Mouse (Mus musculus) erythroblast, adult 5-6 weeks (primary cell): Measurements from ENCODE around the gene A630095N17Rik. TPM values are rescaled to one million over a fixed set of nuclear protein-coding genes. Genes with fewer than 3 reads are reported as not detected.
A peak's percentile ranks its signal among the peaks of the same experiment; 100 is the strongest.
"Not testable (repeated sequence)": the region's sequence is repeated elsewhere in the genome, so short reads cannot be mapped to it uniquely, and the experiment has no call there.

ENCODE experiments used
- ATAC-seq: replicated peaks from 2 replicates; pipeline ENCODE4 v1.8.0; 2016; ENCODE audit warnings: moderate number of reproducible peaks, mild to moderate bottlenecking, moderate TSS enrichment, inconsistent platforms; ENCODE audit not compliant: poor library complexity, low FRiP score, severe bottlenecking
- total RNA-seq, 2 experiments: library from RNA; stranded (forward) in 1 of 2; stranded (reverse) in 1 of 2; fragments of 150-400 nt in 1 of 2; fragments of 200-764, 138-1000 nt in 1 of 2; gene quantifications; 2 replicates each; pipeline versions ENCODE4 v1.2.3 to v1.2.4; 2015 to 2017; ENCODE audit warnings: low replicate concordance in 2 of 2

A630095N17Rik gene
- total RNA-seq, 2 experiments from 2014 or later = not detected

DNA sequence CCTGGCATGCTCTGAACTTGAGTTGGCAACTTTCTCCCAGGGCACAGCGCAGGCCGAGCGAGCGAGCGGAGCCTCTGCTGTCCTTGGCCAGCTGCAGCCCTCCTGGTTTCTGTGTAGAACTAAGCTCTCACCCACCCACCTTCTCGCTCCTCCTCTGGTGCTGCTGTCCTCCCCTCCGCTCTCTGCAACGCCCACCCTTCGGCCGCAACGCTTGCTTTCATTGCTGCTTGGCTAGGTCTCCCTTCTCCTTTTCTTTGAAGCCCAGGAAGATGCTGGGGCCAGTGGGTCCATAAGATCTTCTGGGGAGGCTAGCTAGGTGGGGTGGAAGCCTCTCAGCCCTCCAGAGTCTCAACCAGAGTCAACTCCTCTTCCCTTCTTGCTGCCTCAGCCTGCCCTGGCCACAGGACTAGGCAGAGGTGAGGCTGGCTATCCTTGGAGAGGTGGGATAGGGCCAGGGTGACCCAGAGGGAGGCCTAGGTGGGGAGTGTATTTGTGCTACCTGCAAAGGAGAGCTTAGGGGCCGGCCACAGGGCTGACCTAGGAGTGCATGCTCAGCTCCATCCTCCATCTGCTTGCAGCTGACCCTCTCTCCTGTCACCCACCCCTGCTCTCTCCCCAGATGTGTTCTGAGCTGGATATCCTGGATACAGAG lies 12.4 kb upstream of the A630095N17Rik start:
- peak; percentile 24; the same call in 1 of the 2 replicates for ATAC-seq

DNA sequence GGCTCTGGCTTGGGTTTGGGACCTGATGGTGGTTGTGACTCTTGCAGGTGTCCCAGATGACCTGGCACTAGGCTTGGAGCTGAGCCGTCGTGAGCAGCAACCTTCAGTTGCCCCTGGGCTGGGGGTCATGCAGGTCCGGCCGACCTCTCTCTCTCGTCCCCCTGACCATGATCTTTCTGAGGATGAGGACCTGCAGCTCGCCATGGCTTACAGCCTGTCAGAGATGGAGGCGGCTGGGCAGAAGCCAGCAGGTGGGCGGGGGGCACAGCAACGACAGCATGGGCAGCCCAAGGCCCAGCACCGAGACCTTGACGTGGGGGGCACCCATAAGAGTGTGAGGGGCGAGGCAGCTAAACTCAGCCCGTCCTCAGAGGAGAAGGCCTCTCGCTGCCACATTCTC lies 11.5 kb upstream of the A630095N17Rik start:
- ATAC-seq = no peak

DNA sequence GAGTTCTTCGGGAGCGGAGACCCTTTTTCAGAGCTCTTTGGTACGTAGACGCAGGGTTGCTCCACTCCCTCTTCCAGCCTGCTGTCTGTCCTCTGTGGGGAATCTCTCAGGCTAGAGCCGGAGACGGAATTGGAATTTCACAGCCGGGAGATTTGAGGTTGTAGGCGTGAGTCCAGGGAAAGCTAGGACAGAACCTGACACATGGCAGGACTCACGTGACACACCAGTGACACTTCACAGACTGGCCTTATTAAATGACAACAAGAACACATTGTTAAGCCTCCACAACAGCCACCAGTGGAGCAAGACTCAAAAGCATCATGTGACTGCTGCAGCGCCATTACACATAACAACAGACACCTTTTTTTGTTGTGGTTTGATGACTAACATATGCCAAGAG lies 7.7 kb upstream of the A630095N17Rik start:
- ATAC-seq = no peak

DNA sequence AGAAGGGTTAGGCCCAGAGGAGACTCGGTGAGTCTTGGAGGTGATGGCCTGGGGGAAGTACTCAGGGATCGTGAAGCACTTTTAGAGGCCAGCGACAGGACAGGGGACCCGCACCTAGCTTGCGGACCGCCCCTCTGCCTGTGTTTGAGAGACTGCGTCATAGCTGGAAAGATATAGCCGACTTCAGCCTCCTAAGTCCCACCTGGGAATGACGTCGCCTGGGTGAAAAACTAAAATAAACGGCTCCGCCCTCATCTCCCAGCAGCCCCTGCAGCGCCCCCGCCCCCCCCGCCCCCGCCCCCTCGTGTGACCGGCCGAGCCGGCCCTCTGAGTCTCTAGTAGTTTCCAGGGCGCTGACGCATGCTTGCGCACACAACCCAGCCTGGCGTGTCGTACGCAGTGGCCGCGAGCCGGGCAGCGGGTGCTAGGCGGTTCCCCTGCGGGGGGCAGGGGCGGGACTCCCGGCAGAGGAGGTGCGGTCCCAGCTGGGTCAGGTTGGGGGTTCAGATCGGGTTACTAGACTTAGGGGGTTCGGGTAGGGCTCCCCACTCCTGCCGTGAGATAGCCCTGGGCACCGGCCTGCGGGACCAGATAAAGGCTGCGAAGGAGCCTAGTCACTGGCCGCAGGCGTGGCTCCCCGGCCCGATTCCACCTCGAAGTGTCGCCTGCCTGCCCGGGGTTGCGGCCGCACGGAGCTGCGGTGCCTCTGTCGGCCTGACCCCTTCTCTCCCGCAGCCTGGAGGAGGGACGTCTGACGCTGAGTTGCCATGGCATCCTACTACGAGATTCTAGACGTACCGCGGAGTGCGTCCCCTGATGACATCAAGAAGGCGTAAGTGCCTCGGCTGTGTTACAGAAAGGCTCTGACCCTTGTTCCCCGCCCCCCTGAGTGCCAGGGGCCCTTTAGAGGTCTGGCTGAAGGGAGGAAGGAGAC lies 4.5 kb upstream of the A630095N17Rik start, which contains the start of gene Dnajb2:
Dnajb2 (plus strand) TSS at position 290 of the 934 bp plus-strand sequence.
- ATAC-seq = peak; percentile 82

DNA sequence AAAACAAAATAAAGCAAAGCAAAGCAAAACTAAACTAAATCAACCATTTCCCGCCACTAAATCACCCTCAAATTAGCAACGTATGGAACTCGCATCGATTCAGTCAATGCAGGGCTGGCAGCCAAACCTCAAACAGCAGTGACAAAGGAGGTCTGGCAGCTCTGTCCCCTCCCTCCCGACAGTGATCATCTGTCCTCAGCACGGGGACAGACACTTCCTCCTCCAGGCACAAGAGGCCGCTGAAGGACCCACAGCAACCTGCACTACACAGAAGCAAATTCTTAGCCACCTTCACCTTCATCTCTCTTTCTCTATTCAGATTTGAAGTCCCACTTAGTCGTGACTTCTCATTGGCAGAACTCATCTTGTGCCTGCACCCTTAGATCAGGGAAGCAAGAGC lies 2.7 kb upstream of the A630095N17Rik start:
- ATAC-seq = peak; percentile 64

DNA sequence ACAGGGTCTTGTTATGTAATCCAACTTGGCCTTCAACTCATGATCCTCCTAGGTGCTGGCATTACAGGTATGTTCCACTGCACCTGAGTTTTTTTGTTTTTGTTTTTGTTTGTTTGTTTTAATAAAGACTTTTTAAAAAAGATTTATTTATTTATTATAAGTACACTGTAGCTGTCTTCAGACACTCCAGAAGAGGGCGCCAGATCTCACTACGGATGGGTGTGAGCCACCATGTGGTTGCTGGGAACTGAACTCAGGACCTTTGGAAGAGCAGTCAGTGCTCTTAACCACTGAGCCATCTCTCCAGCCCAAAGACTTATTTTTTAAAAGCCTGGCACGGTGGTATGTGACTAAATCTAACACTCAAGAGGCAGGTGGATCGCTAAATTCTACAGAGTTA lies 587 bp upstream of the A630095N17Rik start:
- not testable (repeated sequence) for ATAC-seq

DNA sequence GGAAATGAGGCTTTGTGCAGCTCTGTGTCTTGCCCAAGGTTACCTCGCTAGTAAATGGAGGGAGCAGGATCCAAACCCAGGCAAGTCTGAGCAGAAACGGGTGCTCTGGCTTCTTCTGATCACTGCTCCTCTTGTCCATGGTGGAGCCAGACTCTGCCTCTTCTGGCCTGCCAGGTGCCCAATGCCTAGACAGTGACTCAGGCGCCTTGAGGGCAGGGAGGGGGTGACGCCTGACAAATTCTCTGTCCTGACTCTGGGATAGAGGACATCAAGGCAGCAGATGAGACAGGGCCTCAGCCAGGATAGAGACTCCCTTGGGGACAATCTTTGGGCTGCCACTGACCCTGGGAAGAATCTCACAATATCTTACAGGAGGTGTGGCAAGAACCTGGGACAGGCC lies 678 bp downstream of the A630095N17Rik start:
- no peak for ATAC-seq

DNA sequence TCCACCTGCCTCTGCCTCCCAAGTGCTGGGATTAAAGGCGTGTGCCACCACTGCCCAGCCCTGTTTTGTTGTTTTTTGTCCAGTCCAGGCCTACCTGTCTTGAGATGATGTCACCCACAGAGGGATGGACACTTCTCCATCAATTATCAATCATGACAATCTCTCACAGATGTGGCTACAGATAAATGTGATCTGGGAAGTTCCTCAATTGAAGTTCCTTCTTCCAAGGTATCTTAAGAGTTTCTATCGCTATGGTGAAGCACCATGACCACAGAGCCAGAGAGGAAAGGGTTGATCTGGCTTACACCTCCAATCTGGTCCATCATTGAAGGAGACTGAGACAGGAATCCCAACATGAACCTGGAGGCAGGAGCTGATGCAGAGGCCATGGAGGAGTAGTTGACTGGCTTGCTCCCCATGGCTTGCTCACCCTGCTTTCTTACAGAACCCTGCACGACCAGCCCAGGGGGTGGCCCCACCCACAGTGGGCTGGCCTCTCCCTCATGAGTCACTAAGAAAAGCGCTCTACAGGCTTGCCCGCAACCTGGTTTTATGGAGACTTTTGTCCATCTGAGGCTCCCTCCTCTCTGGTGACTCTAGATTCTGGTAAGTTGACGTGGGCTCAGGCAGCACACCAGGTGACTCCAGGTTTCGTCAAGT lies 1.4 kb downstream of the A630095N17Rik start:
- peak; percentile 51 for ATAC-seq

DNA sequence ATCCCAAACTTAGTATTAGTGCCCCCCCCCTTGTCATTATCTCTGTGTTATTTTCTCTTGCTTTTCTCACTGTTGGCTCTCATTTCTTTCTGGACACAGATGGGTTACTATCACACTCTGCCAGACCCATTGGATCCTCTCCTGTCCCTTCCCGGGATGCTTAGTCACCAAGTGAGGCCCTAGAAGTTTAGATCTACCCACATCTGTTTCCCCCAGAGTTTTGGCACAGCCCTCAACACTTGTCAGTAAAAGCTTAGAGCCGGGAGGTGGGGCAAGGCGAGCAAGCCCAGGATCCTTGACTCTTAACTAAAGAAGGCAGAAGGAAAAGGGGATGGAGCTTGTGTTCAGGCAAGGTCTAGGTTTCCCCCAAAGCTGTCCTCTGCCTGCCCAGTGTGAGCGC lies 2.7 kb downstream of the A630095N17Rik start:
- ATAC-seq = peak; percentile 86

DNA sequence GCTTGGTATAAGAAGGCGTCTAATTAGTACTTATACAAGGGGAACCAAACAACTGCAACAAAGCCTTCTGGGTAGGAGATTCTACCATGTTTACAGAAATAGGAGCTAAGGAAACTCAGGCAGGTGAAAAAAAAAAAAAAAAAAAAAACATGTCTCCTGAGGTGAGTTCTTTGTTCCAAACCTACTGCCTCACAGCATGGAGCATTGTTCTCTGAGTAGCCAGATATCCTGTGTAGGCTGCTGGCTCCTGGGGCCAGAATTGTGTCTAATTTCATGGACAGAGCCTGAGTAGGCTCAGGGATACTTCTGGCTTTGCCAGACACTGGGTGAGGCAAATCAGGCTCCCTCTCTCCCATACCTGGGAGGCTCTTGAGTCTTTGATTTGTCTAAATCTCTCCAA lies 4.2 kb downstream of the A630095N17Rik start:
- ATAC-seq = no peak

DNA sequence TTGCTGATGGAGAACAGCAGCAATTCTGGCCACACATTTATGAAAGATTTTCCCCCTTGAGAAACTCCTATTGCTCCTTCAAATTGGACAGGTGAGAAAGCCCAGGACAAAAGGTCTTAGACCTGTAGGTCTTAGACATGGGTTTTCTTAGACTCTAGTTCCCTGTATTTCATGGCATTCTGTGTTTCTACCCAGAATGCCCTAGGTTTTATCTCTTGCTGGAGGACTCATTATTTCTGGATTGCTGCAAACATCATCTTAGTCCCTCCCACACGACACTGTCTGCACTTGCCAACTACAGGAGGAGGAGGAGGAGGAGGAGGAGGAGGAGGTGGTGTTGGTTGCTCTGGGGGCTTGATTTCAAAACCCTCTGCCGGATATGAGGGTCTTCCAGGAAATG lies 5.8 kb downstream of the A630095N17Rik start:
- ATAC-seq = no peak

DNA sequence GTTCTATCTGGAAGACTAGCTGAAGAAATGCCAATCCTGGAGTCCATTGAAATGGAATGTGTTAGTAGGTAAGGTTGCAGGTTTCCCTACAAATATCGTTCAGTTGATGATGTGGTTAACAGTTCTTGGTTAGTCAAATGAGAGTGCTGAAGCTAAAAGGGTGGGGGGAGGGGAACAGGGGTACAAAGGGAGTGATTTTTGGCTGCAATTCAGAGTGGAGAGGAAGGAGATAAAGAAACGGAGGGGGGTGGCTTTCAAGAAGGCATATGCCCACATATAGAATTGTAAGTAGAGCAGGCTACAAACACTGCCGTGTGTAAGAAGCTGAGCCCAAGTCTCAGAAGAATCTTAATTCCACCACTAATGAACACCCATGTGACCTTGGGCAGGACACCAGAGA lies 6.4 kb downstream of the A630095N17Rik start:
- no peak for ATAC-seq

DNA sequence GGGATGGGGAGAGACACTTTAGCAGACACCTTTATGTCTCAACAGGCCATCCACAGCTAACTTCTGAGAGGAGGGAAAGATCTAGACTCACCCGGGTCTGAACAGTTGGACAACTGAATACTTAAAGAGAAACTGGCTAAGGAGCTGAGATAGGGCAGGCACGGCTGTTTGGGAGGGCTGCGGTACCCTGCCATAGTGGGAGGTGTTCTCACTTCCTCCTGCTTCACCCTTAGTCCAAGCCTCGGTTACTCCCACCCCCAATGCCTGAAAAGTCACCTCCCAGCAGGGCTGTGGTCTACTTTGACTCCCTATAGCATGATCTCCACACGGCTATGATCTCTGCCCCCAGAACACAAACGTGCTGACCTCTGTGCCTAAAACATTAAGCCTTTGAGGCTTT lies 8.4 kb downstream of the A630095N17Rik start:
- ATAC-seq = no peak

DNA sequence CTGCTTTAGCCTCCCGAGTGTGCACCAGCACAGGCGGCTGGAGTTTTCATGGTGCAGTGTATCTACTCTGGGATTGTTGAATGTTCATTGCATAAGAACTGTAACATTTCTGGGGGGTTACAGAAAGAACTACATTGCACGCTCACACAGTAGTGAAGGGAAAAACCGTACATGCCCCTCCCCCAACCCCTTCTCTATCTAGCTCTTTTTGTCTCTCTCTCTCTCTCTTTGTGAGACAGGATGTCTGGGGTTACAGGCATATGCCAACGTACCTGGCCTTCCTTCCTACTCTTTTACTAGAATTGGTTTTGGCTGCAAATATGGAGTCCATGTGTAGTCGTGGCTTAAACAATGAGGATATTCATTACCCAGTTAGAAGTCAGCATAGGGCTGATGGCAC lies 9.0 kb downstream of the A630095N17Rik start:
- ATAC-seq = no peak

DNA sequence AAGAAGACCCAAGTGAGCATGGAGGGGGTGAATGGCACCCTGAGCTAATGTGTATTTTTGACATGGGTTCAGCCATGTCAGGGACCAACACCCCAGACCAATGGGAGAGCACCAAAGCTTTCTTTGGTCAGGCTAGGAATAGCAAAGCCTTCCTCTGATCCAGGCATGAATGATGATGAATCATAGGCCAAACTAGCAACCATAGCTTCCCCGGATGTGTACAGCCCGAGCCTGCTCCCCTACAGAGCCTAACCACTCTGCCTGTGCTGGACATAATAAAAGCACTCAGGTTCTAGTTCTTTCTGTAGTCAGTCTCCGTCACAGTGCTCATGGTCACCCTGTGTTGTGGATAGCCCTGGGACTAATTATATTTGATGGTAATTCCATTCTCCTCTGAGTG lies 10.4 kb downstream of the A630095N17Rik start:
- no peak for ATAC-seq

DNA sequence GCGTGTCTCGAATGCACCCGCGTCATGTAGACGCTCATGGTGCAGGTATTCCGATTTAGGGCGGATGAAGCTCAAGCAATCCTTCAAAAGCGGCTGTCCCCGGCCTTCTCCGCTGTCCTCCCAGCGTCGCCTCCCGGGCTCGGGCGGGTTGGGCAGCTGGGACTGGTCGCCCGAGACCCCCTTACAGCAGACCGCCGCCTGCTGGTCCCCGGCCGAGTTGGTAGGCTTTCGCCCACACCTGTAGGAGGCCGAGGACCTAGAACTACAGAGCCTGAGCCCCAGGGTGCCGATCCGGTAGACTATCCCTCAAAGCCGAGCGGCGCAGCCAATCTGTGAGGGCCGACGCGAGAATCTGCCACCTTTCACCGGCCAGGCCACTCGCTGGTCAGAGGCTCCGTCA lies 12.4 kb downstream of the A630095N17Rik start, which contains the start of gene Tuba4a:
Tuba4a (minus strand) TSS at position 335 of the 400 bp plus-strand sequence.
- peak; percentile 23; the same call in 1 of the 2 replicates for ATAC-seq

DNA sequence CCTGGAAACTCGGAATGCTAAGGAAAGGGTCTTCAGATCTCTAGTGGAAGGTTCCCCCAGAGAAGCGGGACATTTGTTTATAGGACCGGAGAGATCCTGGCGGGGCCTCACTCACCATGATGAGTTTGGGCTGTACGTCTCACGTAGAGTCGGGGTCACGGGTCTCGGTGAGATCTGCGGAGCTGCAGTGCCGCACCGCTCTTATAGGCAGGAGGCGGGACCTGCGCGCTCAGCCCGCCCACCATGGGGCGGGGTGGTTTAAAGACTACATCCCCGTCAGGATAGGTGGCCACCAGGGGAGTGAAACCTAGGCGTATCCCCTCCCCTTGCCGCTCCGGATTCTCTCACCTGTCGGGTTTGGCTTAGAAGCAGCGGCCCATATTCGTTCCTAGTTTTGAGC lies 12.8 kb downstream of the A630095N17Rik start:
- ATAC-seq = peak; percentile 76

DNA sequence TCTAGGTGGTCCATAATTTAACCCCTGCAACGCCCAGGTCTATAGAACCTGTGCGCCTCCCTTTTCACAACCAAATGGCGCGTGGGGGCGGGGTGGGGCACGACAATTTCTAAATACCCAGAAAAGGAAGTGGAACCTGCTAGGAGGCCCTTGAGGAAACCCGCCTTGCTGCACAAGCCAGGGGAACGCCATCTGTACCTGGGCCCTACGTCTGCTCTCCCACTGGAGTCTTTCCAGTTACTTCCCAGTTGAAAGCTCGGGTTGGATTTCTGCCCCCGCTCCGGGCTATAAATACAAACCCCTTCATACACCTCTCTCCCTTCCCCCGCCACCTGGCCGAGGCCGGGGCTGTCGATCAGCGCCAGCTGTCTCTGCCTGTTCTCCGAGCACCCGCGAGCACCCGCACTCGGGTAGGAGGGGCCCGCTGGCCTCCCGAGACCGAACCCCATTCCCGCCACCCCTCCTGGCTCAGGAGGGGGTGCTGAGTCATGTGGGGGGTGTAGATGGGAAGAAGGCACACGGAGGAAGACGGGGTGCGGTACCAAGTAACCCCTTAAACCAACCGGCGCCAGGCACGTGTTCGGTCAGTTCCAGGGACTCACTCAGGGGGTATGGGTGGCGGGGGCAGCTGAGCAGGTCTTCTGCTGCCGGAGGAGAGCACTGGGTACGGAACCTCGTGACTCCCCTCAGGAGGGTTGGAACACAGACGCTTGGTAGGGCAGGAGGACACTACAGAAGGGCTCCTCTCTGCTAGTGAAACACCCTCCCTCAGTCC lies 13.5 kb downstream of the A630095N17Rik start:
- ATAC-seq = peak; percentile 61

DNA sequence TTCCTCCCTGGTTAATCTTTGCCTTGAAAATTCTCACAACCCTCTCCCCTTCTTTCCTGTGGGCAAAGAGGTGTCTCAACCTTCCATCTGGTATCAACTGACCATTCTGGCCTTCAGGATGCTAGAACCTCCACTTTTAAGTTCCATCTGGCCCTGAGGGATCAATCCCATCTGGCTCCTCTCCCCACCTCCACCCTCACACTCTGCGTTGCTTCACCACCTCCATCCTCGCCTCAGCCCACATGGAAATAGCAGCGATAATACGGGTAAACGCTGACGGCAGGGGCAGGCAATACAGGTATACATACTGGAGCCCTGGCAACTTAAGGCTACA lies 14.0 kb downstream of the A630095N17Rik start:
- ATAC-seq = 0 out of 2 replicates have a peak, but pooled peaks have one; percentile 11
